Mouse (Mus musculus) T-helper 1 cell (primary cell): ENCODE data around the gene Ptger1.

Source experiments
- in situ Hi-C: fragments of 300-600 bp; cut with MboI, MseI; formaldehyde crosslinking; loops from one replicate; pipeline ENCODE4 v1.15.1; 2025; ENCODE audit warnings: high pct_unique_total_duplicates

Gene Ptger1

GRCm38 (mm10) chr8:83695351-83696106, 29.1 kb downstream of the Ptger1 start:
- in situ Hi-C loops, result no loop called here

GRCm38 (mm10) chr8:83697374-83698220, 31.1 kb downstream of the Ptger1 start:
- in situ Hi-C loops, result no loop called here

- in situ Hi-C loops, result no loop called here
Measured at GRCm38 (mm10) chr8:83698291-83698660, 31.8 kb downstream of the Ptger1 start.

GRCm38 (mm10) chr8:83698661-83699453, 32.4 kb downstream of the Ptger1 start, which contains the start of gene Pkn1:
Pkn1 (minus strand) TSS chr8:83699179.
- in situ Hi-C loops, result no loop called here

GRCm38 (mm10) chr8:83699566-83699965, 33.1 kb downstream of the Ptger1 start:
- in situ Hi-C loops, result no loop called here

GRCm38 (mm10) chr8:83700423-83701085, 34.1 kb downstream of the Ptger1 start:
- in situ Hi-C loops, result no loop called here

GRCm38 (mm10) chr8:83703426-83703825, 36.9 kb downstream of the Ptger1 start:
- in situ Hi-C loops, result no loop called here

GRCm38 (mm10) chr8:83706411-83706810, 39.9 kb downstream of the Ptger1 start:
- in situ Hi-C loops, result no loop called here

GRCm38 (mm10) chr8:83707554-83707953, 41.1 kb downstream of the Ptger1 start:
- in situ Hi-C loops, result no loop called here

- in situ Hi-C loops, result no loop called here
Measured at GRCm38 (mm10) chr8:83714676-83715030, 48.2 kb downstream of the Ptger1 start.

- in situ Hi-C loops, result no loop called here
Measured at GRCm38 (mm10) chr8:83715031-83715690, 48.7 kb downstream of the Ptger1 start, which contains the start of gene Ddx39. Ddx39 (plus strand) TSS chr8:83715177.

- in situ Hi-C loops, result no loop called here
Measured at GRCm38 (mm10) chr8:83715771-83716170, 49.3 kb downstream of the Ptger1 start.

GRCm38 (mm10) chr8:83716563-83716962, 50.1 kb downstream of the Ptger1 start:
- in situ Hi-C loops, result no loop called here

GRCm38 (mm10) chr8:83719048-83719447, 52.6 kb downstream of the Ptger1 start:
- in situ Hi-C loops, result no loop called here

- in situ Hi-C loops, result no loop called here
Measured at GRCm38 (mm10) chr8:83719693-83720092, 53.2 kb downstream of the Ptger1 start.

GRCm38 (mm10) chr8:83721405-83722025, 55.0 kb downstream of the Ptger1 start:
- in situ Hi-C loops, result no loop called here
